Mouse (Mus musculus): ENCODE results near the gene Lpp. TPM values are rescaled to one million over a fixed set of nuclear protein-coding genes. Genes with fewer than 3 reads are reported as not detected.

The Lpp gene
- polyA plus RNA-seq, 1 experiment from 2014 or later, result 12.2 TPM

DNA sequence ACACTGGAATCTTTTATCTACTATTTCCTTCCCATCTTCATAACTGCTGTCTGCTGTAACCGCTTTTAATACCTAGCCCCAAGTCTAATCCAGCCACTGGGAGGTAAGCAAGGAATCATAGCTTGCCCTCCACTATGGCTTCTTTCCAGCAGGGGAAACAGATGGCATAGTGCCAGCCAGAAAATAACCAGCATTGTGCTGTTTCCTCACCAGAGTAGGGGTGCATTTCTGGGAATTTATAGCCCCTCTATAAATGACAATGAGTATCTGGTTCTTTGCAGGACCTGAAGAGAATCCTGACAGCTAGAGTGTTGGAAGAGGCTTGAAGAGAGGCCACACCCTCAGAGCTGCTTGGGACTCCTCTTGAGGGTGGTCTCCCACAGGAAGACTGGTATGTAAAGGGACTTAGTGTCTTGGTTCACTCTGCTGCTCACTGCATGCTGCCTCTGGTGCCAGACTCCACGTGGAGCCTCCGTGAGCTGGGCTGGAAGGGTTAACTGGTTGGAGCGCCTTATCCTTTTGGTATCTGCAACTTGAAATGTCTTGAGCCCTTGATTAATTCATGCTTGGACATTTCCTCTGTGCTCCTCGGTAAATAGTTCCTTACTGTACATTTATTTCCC lies 49.3 kb downstream of the Lpp start:
- no peak for ATAC-seq
- Histone ChIP-seq H3K9me3 (ENCODE audit: control insufficient read depth, low read length) (no peaks in the 10 kb centered on the region), H3K4me3 (replicated peaks; ENCODE audit: low read length) (no peak overlapping the region), H3K27me3 (replicated peaks; ENCODE audit: control insufficient read depth, insufficient read depth, low read length) (no peaks in the 10 kb centered on the region), H3K4me2 (ENCODE audit: low read length) (no peak overlapping the region), H3K4me1 (replicated peaks; ENCODE audit: control insufficient read depth, insufficient read depth, low read length) (peaks cover 13% of the 10 kb centered on the region), H3K9ac (replicated peaks; ENCODE audit: low read depth, low read length) (no peak overlapping the region), H3K27ac (ENCODE audit: low read length) (no peak overlapping the region), H3K36me3 (ENCODE audit: control insufficient read depth, insufficient read depth) (no peaks in the 10 kb centered on the region)
- 49% methylated on average over 5 of the region's 5 CpGs for WGBS

DNA sequence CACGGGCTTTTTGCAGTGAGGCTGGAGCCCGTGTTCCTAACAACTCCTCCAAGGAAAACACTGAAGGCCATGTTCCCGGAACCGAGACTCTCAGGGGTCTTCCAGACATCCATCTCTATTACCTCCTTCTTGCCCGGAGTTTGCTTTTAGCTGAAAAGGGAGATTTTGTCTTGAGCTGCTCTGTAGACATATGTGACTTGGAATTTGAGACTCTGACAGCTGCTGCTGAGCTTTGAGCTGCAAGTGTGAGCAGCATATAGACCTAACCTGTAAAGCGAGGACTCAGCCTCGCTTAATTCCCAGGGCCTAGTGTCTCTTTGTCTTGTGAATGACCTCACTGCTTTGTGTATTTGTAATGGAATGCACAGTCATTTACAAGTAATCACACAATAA lies 49.8 kb downstream of the Lpp start:
- H3K9ac ChIP-seq (replicated peaks; ENCODE audit: low read depth, low read length), result no peak overlapping the region
- H3K9me3 ChIP-seq (ENCODE audit: control insufficient read depth, low read length), result no peaks in the 10 kb centered on the region
- no peak for ATAC-seq
- no peak overlapping the region for H3K4me3 ChIP-seq (replicated peaks; ENCODE audit: low read length)
- H3K4me1 ChIP-seq (replicated peaks; ENCODE audit: control insufficient read depth, insufficient read depth, low read length), result peaks cover 13% of the 10 kb centered on the region
- no peaks in the 10 kb centered on the region for H3K27me3 ChIP-seq (replicated peaks; ENCODE audit: control insufficient read depth, insufficient read depth, low read length)
- no peak overlapping the region for H3K4me2 ChIP-seq (ENCODE audit: low read length)
- H3K36me3 ChIP-seq (ENCODE audit: control insufficient read depth, insufficient read depth), result no peaks in the 10 kb centered on the region
- 33% methylated on average over 7 of the region's 7 CpGs for WGBS
- H3K27ac ChIP-seq (ENCODE audit: low read length), result no peak overlapping the region

DNA sequence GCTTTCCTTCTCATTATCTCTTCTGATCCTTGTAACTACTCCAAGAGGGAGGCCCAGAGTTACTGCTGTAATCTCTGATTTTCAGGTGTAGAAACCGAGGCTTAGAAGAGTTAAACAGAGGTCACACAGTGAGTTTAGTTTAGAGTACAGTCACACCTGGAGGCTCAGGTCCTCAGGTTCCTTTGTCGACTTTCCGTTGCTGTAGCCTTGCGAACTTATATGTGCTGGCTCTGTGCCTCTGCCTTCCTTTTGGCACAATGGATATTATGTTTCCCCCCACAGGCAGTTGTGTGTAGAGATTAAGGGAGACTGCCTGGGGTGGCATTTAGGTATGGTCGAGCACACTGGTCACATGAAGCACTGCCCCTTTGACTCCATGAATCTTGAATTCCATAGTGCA lies 50.2 kb downstream of the Lpp start:
- Histone ChIP-seq H3K27ac (ENCODE audit: low read length) (no peak overlapping the region), H3K4me3 (replicated peaks; ENCODE audit: low read length) (no peak overlapping the region), H3K9me3 (ENCODE audit: control insufficient read depth, low read length) (no peaks in the 10 kb centered on the region), H3K36me3 (ENCODE audit: control insufficient read depth, insufficient read depth) (no peaks in the 10 kb centered on the region), H3K9ac (replicated peaks; ENCODE audit: low read depth, low read length) (no peak overlapping the region), H3K4me2 (ENCODE audit: low read length) (no peak overlapping the region), H3K4me1 (replicated peaks; ENCODE audit: control insufficient read depth, insufficient read depth, low read length) (peaks cover 13% of the 10 kb centered on the region), H3K27me3 (replicated peaks; ENCODE audit: control insufficient read depth, insufficient read depth, low read length) (no peaks in the 10 kb centered on the region)
- 25% methylated on average over 5 of the region's 5 CpGs for whole genome bisulfite sequencing
- no peak for ATAC-seq

DNA sequence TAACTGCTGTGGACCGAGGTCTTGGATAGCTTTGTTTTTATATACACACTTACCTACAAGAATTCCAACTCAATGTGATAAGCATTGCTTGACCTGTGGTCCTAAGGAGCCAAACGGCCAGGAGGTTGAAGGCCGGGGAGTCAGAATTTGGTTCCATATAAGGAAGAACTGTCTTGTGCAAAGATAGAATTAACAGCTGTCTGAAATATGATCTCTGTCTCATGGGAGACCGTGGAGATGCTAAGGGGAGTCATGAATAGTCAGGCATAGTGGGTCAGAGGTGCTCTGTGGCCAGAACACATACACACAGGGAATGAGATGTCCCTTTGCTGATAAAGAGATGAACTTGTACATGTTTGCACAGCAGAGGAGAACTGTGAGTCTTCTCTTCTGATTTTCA lies 51.5 kb downstream of the Lpp start:
- Histone ChIP-seq H3K27ac (ENCODE audit: low read length) (no peak overlapping the region), H3K36me3 (ENCODE audit: control insufficient read depth, insufficient read depth) (no peaks in the 10 kb centered on the region), H3K27me3 (replicated peaks; ENCODE audit: control insufficient read depth, insufficient read depth, low read length) (no peaks in the 10 kb centered on the region), H3K9ac (replicated peaks; ENCODE audit: low read depth, low read length) (no peak overlapping the region), H3K4me3 (replicated peaks; ENCODE audit: low read length) (no peak overlapping the region), H3K4me1 (replicated peaks; ENCODE audit: control insufficient read depth, insufficient read depth, low read length) (peaks cover 13% of the 10 kb centered on the region), H3K9me3 (ENCODE audit: control insufficient read depth, low read length) (no peaks in the 10 kb centered on the region), H3K4me2 (ENCODE audit: low read length) (no peak overlapping the region)
- no peak for ATAC-seq
- WGBS, result 86% methylated on average over 4 of the region's 4 CpGs

DNA sequence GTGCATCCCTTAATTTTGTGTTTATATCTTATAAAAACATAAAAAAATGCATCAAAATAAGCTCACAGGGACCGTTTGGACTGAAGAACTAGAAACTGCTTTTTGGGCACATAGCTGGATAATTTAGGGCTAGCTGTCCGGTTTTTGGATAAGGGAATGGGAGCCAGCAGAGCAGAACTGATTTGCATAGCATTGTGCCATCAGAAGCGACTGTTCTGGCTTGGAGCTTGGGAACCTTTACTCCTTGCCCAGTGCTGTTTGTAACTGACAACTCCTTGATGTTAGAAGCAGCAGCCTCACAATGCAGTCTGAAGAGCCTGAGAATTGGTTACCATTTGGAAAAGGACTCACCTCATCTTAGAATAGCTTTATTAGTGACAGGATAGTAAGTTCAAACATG lies 52.2 kb downstream of the Lpp start:
- no peak overlapping the region for H3K9ac ChIP-seq (replicated peaks; ENCODE audit: low read depth, low read length)
- H3K4me3 ChIP-seq (replicated peaks; ENCODE audit: low read length), result no peak overlapping the region
- WGBS, result 52% methylated on average over 3 of the region's 3 CpGs
- no peak for ATAC-seq
- no peaks in the 10 kb centered on the region for H3K36me3 ChIP-seq (ENCODE audit: control insufficient read depth, insufficient read depth)
- no peak overlapping the region for H3K27ac ChIP-seq (ENCODE audit: low read length)
- peaks cover 13% of the 10 kb centered on the region for H3K4me1 ChIP-seq (replicated peaks; ENCODE audit: control insufficient read depth, insufficient read depth, low read length)
- H3K9me3 ChIP-seq (ENCODE audit: control insufficient read depth, low read length), result no peaks in the 10 kb centered on the region
- no peaks in the 10 kb centered on the region for H3K27me3 ChIP-seq (replicated peaks; ENCODE audit: control insufficient read depth, insufficient read depth, low read length)
- no peak overlapping the region for H3K4me2 ChIP-seq (ENCODE audit: low read length)

DNA sequence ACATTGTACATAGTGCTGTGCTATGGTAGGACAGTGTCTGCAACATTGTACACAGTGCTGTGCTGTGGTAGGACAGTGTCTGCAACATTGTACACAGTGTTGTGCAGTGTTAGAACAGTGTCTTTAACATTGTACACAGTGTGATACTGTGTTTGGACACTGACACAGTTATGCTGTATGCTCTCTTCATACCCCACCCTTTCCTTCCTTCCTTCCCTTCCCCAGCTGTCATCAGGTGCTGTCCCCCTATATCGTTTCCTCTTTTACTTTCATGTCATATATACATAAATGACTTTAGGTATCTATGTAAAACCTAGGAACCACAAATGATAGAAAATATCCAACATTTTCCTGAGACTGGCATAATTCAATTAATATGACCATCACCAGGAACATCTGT lies 53.1 kb downstream of the Lpp start:
- Histone ChIP-seq H3K4me3 (replicated peaks; ENCODE audit: low read length) (no peak overlapping the region), H3K9ac (replicated peaks; ENCODE audit: low read depth, low read length) (no peak overlapping the region), H3K4me2 (ENCODE audit: low read length) (no peak overlapping the region), H3K27ac (ENCODE audit: low read length) (no peak overlapping the region), H3K36me3 (ENCODE audit: control insufficient read depth, insufficient read depth) (no peaks in the 10 kb centered on the region), H3K4me1 (replicated peaks; ENCODE audit: control insufficient read depth, insufficient read depth, low read length) (peaks cover 13% of the 10 kb centered on the region), H3K9me3 (ENCODE audit: control insufficient read depth, low read length) (no peaks in the 10 kb centered on the region), H3K27me3 (replicated peaks; ENCODE audit: control insufficient read depth, insufficient read depth, low read length) (no peaks in the 10 kb centered on the region)
- 93% methylated on average over 1 of the region's 1 CpGs for WGBS
- no peak for ATAC-seq

DNA sequence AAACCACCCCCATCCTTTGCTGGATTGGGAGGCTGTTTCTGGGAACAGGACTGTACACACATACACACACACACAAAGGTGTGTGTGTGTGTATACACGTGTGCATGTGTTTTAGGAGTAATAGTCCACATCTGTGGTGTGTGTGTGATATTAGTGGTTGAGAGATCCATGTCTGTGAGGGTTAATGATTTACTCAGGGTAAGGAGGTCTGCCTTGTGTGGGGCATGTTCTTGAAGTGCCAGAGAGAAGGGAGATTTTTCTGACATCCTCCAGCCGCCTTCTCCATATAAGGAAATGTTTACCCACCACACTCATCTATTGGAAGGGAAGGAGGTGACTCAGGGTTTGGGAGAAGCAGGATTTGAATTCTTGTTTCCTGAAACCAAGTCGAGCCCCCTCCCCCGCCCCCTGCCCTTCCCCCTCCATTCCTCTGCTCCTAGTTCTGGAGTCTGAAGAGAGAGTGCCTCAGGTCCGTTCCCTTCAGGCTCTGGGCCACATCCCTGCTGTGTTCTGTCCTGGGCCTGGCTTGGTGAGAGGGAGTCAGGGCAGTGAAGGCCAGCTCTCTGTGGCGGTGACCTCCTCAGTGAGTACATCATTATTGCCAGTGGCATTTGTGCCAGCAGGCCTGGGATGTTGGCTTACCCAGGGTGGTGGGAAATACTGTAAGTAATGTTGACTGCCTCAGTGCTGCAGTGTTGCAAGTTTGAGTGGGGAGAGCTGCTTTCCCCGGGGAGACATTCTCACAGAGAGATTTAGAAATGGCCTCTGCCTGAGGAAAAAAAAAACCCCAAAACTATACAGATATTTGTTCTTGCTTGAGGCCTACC lies 54.6 kb downstream of the Lpp start:
- Histone ChIP-seq H3K4me3 (replicated peaks; ENCODE audit: low read length) (no peak overlapping the region), H3K27ac (ENCODE audit: low read length) (no peak overlapping the region), H3K27me3 (replicated peaks; ENCODE audit: control insufficient read depth, insufficient read depth, low read length) (no peaks in the 10 kb centered on the region), H3K9ac (replicated peaks; ENCODE audit: low read depth, low read length) (no peak overlapping the region), H3K4me1 (replicated peaks; ENCODE audit: control insufficient read depth, insufficient read depth, low read length) (peaks cover 7% of the 10 kb centered on the region), H3K4me2 (ENCODE audit: low read length) (no peak overlapping the region), H3K36me3 (ENCODE audit: control insufficient read depth, insufficient read depth) (no peaks in the 10 kb centered on the region), H3K9me3 (ENCODE audit: control insufficient read depth, low read length) (no peaks in the 10 kb centered on the region)
- 61% methylated on average over 7 of the region's 7 CpGs for WGBS
- ATAC-seq, result no peak

DNA sequence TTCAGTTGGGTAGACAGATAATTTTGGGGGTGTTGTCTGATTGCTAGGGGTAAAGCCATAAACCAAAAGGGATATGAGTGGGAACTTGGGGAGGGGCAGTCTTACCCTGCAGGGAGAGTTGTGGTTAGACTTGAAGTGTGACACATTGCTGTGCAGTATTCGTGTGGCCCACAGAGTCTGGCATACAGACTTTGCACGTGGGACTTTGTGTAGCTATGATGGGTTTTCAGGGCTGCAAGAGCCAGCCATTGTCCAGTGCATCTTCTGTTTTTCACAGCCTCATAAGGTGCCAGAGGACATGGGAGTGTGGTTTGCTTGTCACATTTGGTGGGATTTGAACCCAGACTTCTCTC lies 55.2 kb downstream of the Lpp start:
- Histone ChIP-seq H3K36me3 (ENCODE audit: control insufficient read depth, insufficient read depth) (no peaks in the 10 kb centered on the region), H3K4me3 (replicated peaks; ENCODE audit: low read length) (no peak overlapping the region), H3K4me1 (replicated peaks; ENCODE audit: control insufficient read depth, insufficient read depth, low read length) (peaks cover under 1% of the 10 kb centered on the region; the same call in 1 of the 2 replicates), H3K9ac (replicated peaks; ENCODE audit: low read depth, low read length) (no peak overlapping the region), H3K4me2 (ENCODE audit: low read length) (no peak overlapping the region), H3K27me3 (replicated peaks; ENCODE audit: control insufficient read depth, insufficient read depth, low read length) (no peaks in the 10 kb centered on the region), H3K27ac (ENCODE audit: low read length) (no peak overlapping the region), H3K9me3 (ENCODE audit: control insufficient read depth, low read length) (no peaks in the 10 kb centered on the region)
- no peak for ATAC-seq
- 69% methylated on average over 2 of the region's 2 CpGs for WGBS

DNA sequence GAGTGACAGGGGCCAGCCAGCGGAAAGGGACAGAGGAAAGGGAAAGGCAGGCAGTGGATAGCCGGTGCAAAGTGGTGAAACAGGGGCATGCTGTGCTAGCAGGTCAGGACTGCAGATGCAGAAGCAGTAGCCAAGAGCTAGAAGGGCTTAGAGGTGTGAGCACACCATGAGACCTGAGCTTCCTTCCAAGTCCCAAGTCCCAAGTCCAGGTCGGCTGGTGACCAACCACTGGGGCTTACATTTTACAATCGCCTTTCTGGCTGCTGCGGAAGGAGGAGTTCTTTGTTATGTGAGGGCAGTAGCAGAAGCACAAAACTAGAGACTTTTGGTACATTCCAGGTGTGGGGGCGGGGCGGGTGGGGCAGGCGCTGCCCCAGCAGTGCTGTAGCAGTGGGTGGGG lies 56.5 kb downstream of the Lpp start:
- Histone ChIP-seq H3K4me1 (replicated peaks; ENCODE audit: control insufficient read depth, insufficient read depth, low read length) (peaks cover 5% of the 10 kb centered on the region), H3K27me3 (replicated peaks; ENCODE audit: control insufficient read depth, insufficient read depth, low read length) (no peaks in the 10 kb centered on the region), H3K27ac (ENCODE audit: low read length) (no peak overlapping the region), H3K4me2 (ENCODE audit: low read length) (no peak overlapping the region), H3K9me3 (ENCODE audit: control insufficient read depth, low read length) (no peaks in the 10 kb centered on the region), H3K4me3 (replicated peaks; ENCODE audit: low read length) (no peak overlapping the region), H3K9ac (replicated peaks; ENCODE audit: low read depth, low read length) (no peak overlapping the region), H3K36me3 (ENCODE audit: control insufficient read depth, insufficient read depth) (no peaks in the 10 kb centered on the region)
- ATAC-seq, result no peak
- WGBS, result 27% methylated on average over 8 of the region's 8 CpGs
